Mouse (Mus musculus): ENCODE results near the gene Narf. TPM values are rescaled to one million over a fixed set of nuclear protein-coding genes. Genes with fewer than 3 reads are reported as not detected.

Gene Narf
- polyA plus RNA-seq, 1 experiment from 2014 or later = 58.0 TPM

Other genes starting within 250 kb of the Narf start
- 45.1 and 45.6 TPM in 2 replicates for gene Csnk1d, start 245.9 kb upstream of the Narf start, polyA plus RNA-seq (2014; fragmentation: Nextera tagmentation; extraction: Ambion mirVana)
- gene Cd7, start 197.8 kb upstream of the Narf start, polyA plus RNA-seq (2014; fragmentation: Nextera tagmentation; extraction: Ambion mirVana) = not detected in 2 replicates
- not detected in 2 replicates for gene Sectm1b, start 173.7 kb upstream of the Narf start, polyA plus RNA-seq (2014; fragmentation: Nextera tagmentation; extraction: Ambion mirVana)
- not detected in 2 replicates for gene Sectm1a, start 156.0 kb upstream of the Narf start, polyA plus RNA-seq (2014; fragmentation: Nextera tagmentation; extraction: Ambion mirVana)
- gene Tex19.2, start 118.6 kb upstream of the Narf start, polyA plus RNA-seq (2014; fragmentation: Nextera tagmentation; extraction: Ambion mirVana) = not detected in 2 replicates
- not detected in 2 replicates for gene Tex19.1, start 91.1 kb upstream of the Narf start, polyA plus RNA-seq (2014; fragmentation: Nextera tagmentation; extraction: Ambion mirVana)
- gene Uts2r, start 77.0 kb upstream of the Narf start, polyA plus RNA-seq (2014; fragmentation: Nextera tagmentation; extraction: Ambion mirVana) = 0.15 TPM in 1 of 2 replicates, not detected in the other
- 6.7 and 8.8 TPM in 2 replicates for gene Hexdc, start 32.8 kb upstream of the Narf start, polyA plus RNA-seq (2014; fragmentation: Nextera tagmentation; extraction: Ambion mirVana)
- 33.3 and 34.1 TPM in 2 replicates for gene Ogfod3, start 32.5 kb upstream of the Narf start, polyA plus RNA-seq (2014; fragmentation: Nextera tagmentation; extraction: Ambion mirVana)
- 22.7 and 23.1 TPM in 2 replicates for gene Cybc1, start 7.9 kb upstream of the Narf start, polyA plus RNA-seq (2014; fragmentation: Nextera tagmentation; extraction: Ambion mirVana)
- 9.2 TPM in 2 replicates for gene Foxk2, start 22.7 kb downstream of the Narf start, polyA plus RNA-seq (2014; fragmentation: Nextera tagmentation; extraction: Ambion mirVana)
- gene Wdr45b, start 117.2 kb downstream of the Narf start, polyA plus RNA-seq (2014; fragmentation: Nextera tagmentation; extraction: Ambion mirVana) = 79.9 and 82.5 TPM in 2 replicates
- 6.7 and 7.6 TPM in 2 replicates for gene Rab40b, start 151.0 kb downstream of the Narf start, polyA plus RNA-seq (2014; fragmentation: Nextera tagmentation; extraction: Ambion mirVana)
- gene Fn3krp, start 184.1 kb downstream of the Narf start, polyA plus RNA-seq (2014; fragmentation: Nextera tagmentation; extraction: Ambion mirVana) = 4.4 and 5.0 TPM in 2 replicates
- 13.6 and 14.8 TPM in 2 replicates for gene Fn3k, start 197.7 kb downstream of the Narf start, polyA plus RNA-seq (2014; fragmentation: Nextera tagmentation; extraction: Ambion mirVana)
- gene Tbcd, start 214.7 kb downstream of the Narf start, polyA plus RNA-seq (2014; fragmentation: Nextera tagmentation; extraction: Ambion mirVana) = 16.6 TPM in 2 replicates

All from heart, embryonic 14.5 days (tissue).